Comparison of ENCODE assay signal across 28 mouse cellular contexts in genomic region chr7:30274383-30274782, GRCm38 (mm10). TPM values are rescaled to one million over a fixed set of nuclear protein-coding genes. Genes with fewer than 3 reads are reported as not detected.
"Had no signal": no experiment of that assay in that cellular context is flagged by ENCODE, and none has a peak within 500 bp of the region (broad histone marks: within the 10 kb centered on the region; RNA-seq: fewer than 3 reads in every experiment).

No protein-coding gene starts in this region.

- H3K9me3 ChIP-seq: intestine, embryonic 15.5 days; kidney, embryonic 15.5 days; liver, embryonic 13.5 days; midbrain, embryonic 12.5 days; neural tube, embryonic 13.5 days had no signal

- H3K27ac ChIP-seq: intestine, embryonic 15.5 days; kidney, embryonic 15.5 days; left cerebral cortex, adult 2 months; liver, embryonic 13.5 days; midbrain, embryonic 12.5 days; neural tube, embryonic 13.5 days had no signal

- H3K4me2 ChIP-seq: intestine, embryonic 15.5 days; kidney, embryonic 15.5 days; liver, embryonic 13.5 days; midbrain, embryonic 12.5 days; neural tube, embryonic 13.5 days had no signal

- H3K36me3 ChIP-seq: intestine, embryonic 15.5 days; neural tube, embryonic 13.5 days had no signal

- H3K4me3 ChIP-seq: intestine, embryonic 15.5 days; kidney, embryonic 15.5 days; left cerebral cortex, adult 2 months; liver, embryonic 13.5 days; midbrain, embryonic 12.5 days; myocyte; neural tube, embryonic 13.5 days had no signal

- DNase-seq: kidney, adult 11 months; kidney, adult 8-10 months; kidney, postnatal 10 days; kidney, postnatal 36 days; layer of hippocampus, postnatal 36 days; liver, embryonic 13.5 days; thymus, adult 2 months; thymus, postnatal 14 days; thymus, postnatal 4 days had no signal

- H3K27me3 ChIP-seq: intestine, embryonic 15.5 days; kidney, embryonic 15.5 days; liver, embryonic 13.5 days; midbrain, embryonic 12.5 days; neural tube, embryonic 13.5 days had no signal

- H3K9ac ChIP-seq: intestine, embryonic 15.5 days; kidney, embryonic 15.5 days; liver, embryonic 13.5 days; midbrain, embryonic 12.5 days; neural tube, embryonic 13.5 days had no signal

- ATAC-seq: intestine, embryonic 15.5 days; midbrain, embryonic 16.5 days had no signal

RNA-seq across cellular contexts. Expression of gene Thap8, which starts 5.5 kb away (rescaled TPM):
- total RNA-seq: left cerebral cortex, adult 2 months; liver, adult 2 months; neutrophil, adult 5-6 weeks had no signal
- polyA plus RNA-seq: liver, adult 2 months had no signal

RNA-seq across cellular contexts. Expression of gene Clip3, which starts 17.1 kb away (rescaled TPM):
- total RNA-seq: megakaryocyte progenitor cell, adult 5-6 weeks; monocyte, adult 5-6 weeks had no signal

RNA-seq across cellular contexts. Expression of gene Ovol3, which starts 38.9 kb away (rescaled TPM):
- total RNA-seq: layer of hippocampus, adult 8-10 months; layer of hippocampus, postnatal 10 days; layer of hippocampus, postnatal 36 days; left cerebral cortex, adult 2 months; left cerebral cortex, postnatal 10 days; left cerebral cortex, postnatal 36 days; liver, adult 2 months; monocyte, adult 5-6 weeks; neutrophil, adult 5-6 weeks had no signal
- polyA plus RNA-seq: intestine, embryonic 15.5 days; kidney, embryonic 15.5 days; limb, embryonic 11.5 days; liver, embryonic 13.5 days; liver, embryonic 16.5 days; midbrain, embryonic 12.5 days; midbrain, embryonic 16.5 days; myocyte; neural tube, embryonic 13.5 days; small intestine, adult 2 months; spleen, adult 2 months had no signal
